Mouse (Mus musculus) heart, adult 2 months (tissue): ENCODE results near the gene Mfsd2a. TPM values are rescaled to one million over a fixed set of nuclear protein-coding genes. Genes with fewer than 3 reads are reported as not detected.

Source experiments
- DNase-seq, 2 experiments: peaks; one replicate each; pipeline ENCODE4 v3.0.0; 2021
- H3K27ac ChIP-seq: fragments of 200-600 bp; 2 replicates; pipeline ENCODE4 v1.8.1; 2022
- H3K27me3 ChIP-seq: fragments of 200-500 bp; 2 replicates; pipeline ENCODE4 v1.6.1; 2012; ENCODE audit warnings: mild to moderate bottlenecking, low read length, inconsistent platforms, mixed read lengths; ENCODE audit not compliant: control insufficient read depth, insufficient read depth
- H3K36me3 ChIP-seq: fragments of 200-500 bp; 2 replicates; pipeline ENCODE4 v1.6.1; 2012; ENCODE audit warnings: low read length, inconsistent platforms; ENCODE audit not compliant: control insufficient read depth, insufficient read depth
- H3K4me1 ChIP-seq: fragments of 200-500 bp; 2 replicates; pipeline ENCODE4 v1.6.1; 2011; ENCODE audit warnings: low read length; ENCODE audit not compliant: control insufficient read depth, insufficient read depth
- H3K4me3 ChIP-seq: fragments of 200-600 bp; 2 replicates; pipeline ENCODE4 v1.8.1; 2022
- H3K79me2 ChIP-seq: fragments of 200-500 bp; replicated peaks from 2 replicates; pipeline ENCODE4 v1.6.1; 2012; ENCODE audit warnings: mild to moderate bottlenecking, inconsistent platforms, low read length, moderate library complexity, mixed read lengths; ENCODE audit not compliant: control insufficient read depth, insufficient read depth
- H3K9ac ChIP-seq: fragments of 200-500 bp; 2 replicates; pipeline ENCODE4 v1.6.1; 2012; ENCODE audit warnings: low read depth, mild to moderate bottlenecking, control low read depth, inconsistent platforms, low read length, mixed read lengths
- CTCF ChIP-seq: fragments of 200-600 bp; IDR thresholded peaks from 2 replicates; pipeline ENCODE4 v1.8.1; 2022; ENCODE audit warnings: antibody characterized with exemption, mild to moderate bottlenecking, moderate library complexity
- EP300 ChIP-seq: fragments of 200-500 bp; IDR thresholded peaks from 2 replicates; pipeline ENCODE4 v1.6.1; 2011; ENCODE audit warnings: low read depth, low read length, control low read depth; ENCODE audit not compliant: insufficient read depth
- POLR2A ChIP-seq: fragments of 200-500 bp; IDR thresholded peaks from 2 replicates; pipeline ENCODE4 v1.6.1; 2011; ENCODE audit warnings: mild to moderate bottlenecking, low read depth, low read length, control low read depth; ENCODE audit not compliant: insufficient read depth
- WGBS: fragments of 180-500 bp; shearing (Covaris S2); methylation state at CpG from one replicate; pipeline ENCODE4 v1.1.7; 2018; 5-methylcytosine and 5-hydroxymethylcytosine counted together
- intact Hi-C: fragments of 180-260 bp; cut with DNase I; formaldehyde crosslinking; loops from one replicate; pipeline ENCODE4 v1.15.1; 2025
- polyA plus RNA-seq: library from polyadenylated mRNA; depleted of rRNA; stranded (reverse); fragments of >200 nt; gene quantifications from 2 replicates; pipeline ENCODE4 v1.2.3, GENCODE M21; 2012
- total RNA-seq, 2 experiments: library from RNA; stranded (reverse); gene quantifications; 2 replicates each; pipeline ENCODE4 v1.2.3; 2021

Mfsd2a gene
- total and polyA plus RNA-seq, 3 experiments: 0.12 to 0.39 (median 0.23) TPM

GRCm38 (mm10) chr4:122974976-122975520, 14.1 kb upstream of the Mfsd2a start:
- H3K36me3 ChIP-seq: no peaks in the 10 kb centered on the region
- no peaks in the 10 kb centered on the region for H3K79me2 ChIP-seq
- DNase-seq: no peak
- intact Hi-C loops: no loop called here
- H3K4me1 ChIP-seq: no peaks in the 10 kb centered on the region
- H3K4me3 ChIP-seq: no peak overlapping the region
- no peak overlapping the region for H3K27ac ChIP-seq
- no peak overlapping the region for H3K9ac ChIP-seq
- no peak for TF ChIP-seq POLR2A
- 76% methylated on average over 5 of the region's 5 CpGs for WGBS
- no peaks in the 10 kb centered on the region; the same call in 1 of the 2 replicates for H3K27me3 ChIP-seq

DNA sequence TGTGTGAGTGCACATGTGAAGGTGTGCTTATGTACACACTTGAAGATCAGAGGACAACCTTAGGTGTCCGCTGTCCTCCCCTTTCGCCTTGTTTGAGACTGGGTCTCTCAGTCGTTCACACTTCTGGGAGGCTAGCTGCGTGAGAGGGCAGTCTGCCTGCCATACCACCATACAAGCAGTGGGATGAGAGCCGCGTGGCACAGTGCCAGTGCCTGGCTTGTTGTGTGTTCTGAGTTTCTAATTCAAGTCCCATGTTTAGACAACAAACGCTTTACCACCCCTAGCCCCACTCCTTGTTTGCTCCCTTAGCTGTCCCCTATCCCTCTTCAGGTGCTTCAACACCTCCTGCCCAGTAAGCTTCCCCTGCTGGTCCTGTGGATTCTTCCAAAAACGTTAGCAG, 11.1 kb upstream of the Mfsd2a start:
- 59% methylated on average over 8 of the region's 8 CpGs for WGBS
- Histone ChIP-seq H3K27ac (no peak overlapping the region), H3K79me2 (no peaks in the 10 kb centered on the region), H3K4me3 (no peak overlapping the region), H3K27me3 (no peaks in the 10 kb centered on the region), H3K9ac (no peak overlapping the region), H3K4me1 (no peaks in the 10 kb centered on the region), H3K36me3 (no peaks in the 10 kb centered on the region)
- DNase-seq: no peak
- intact Hi-C loops: no loop called here
- no peak for TF ChIP-seq POLR2A

GRCm38 (mm10) chr4:122971646-122972045, 10.7 kb upstream of the Mfsd2a start:
- no peak for TF ChIP-seq EP300
- no peak for TF ChIP-seq POLR2A
- no peak for TF ChIP-seq CTCF
- WGBS: 73% methylated on average over 4 of the region's 4 CpGs
- Histone ChIP-seq H3K27me3 (no peaks in the 10 kb centered on the region), H3K36me3 (no peaks in the 10 kb centered on the region), H3K27ac (no peak overlapping the region), H3K4me3 (no peak overlapping the region), H3K9ac (no peak overlapping the region), H3K79me2 (no peaks in the 10 kb centered on the region), H3K4me1 (no peaks in the 10 kb centered on the region)
- intact Hi-C loops: no loop called here
- DNase-seq: no peak

DNA sequence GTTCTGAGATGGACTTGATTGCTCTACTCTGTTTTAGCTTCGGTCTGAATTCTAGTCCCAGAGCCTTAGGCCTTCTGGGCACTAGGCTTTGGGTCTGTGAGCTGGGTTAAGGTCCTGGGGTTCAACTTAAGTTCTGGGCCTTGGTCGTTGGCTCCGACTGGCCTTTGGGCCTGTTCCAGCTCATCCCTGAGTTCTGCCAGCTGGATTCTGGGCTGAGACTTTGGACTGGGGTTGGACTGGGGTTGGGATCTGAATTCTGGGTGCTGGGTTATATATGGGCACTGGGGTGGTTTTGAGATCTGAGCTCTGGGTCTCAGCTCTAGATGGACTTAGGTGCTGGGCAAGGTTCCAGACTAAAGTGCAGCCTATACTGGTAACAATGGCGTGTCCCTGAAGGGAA, 10.2 kb upstream of the Mfsd2a start:
- Histone ChIP-seq H3K36me3 (no peaks in the 10 kb centered on the region), H3K27me3 (no peaks in the 10 kb centered on the region), H3K9ac (no peak overlapping the region), H3K4me3 (no peak overlapping the region), H3K79me2 (no peaks in the 10 kb centered on the region), H3K27ac (no peak overlapping the region), H3K4me1 (no peaks in the 10 kb centered on the region)
- 78% methylated on average over 4 of the region's 4 CpGs for WGBS
- intact Hi-C loops: no loop called here
- TF ChIP-seq CTCF (no peak), POLR2A (no peak), EP300 (no peak)
- DNase-seq: no peak

DNA sequence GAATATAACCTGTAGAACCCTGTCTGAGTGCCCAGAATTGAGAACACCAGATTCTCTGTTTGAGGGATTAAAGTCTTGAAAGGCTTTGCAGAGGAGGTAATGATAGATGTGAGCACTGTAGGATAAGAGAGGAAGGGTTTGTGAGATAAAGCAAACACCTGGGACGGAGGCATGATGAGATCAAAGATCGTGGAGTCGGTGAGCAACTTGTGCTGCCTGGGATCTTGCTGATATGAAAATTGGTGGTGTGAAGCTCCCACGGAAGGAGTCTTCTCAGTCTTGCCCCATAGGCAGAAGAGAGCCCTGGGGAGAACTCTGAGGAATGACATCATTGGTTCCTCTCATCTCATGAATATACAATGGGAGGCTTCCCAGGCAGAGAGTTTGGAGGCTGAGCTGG, 7.1 kb upstream of the Mfsd2a start:
- Histone ChIP-seq H3K9ac (no peak overlapping the region), H3K27ac (no peak overlapping the region), H3K36me3 (no peaks in the 10 kb centered on the region), H3K27me3 (no peaks in the 10 kb centered on the region; the same call in 1 of the 2 replicates), H3K4me1 (no peaks in the 10 kb centered on the region), H3K4me3 (no peak overlapping the region), H3K79me2 (no peaks in the 10 kb centered on the region)
- WGBS: 47% methylated on average over 4 of the region's 4 CpGs
- no peak for DNase-seq
- TF ChIP-seq CTCF (no peak), POLR2A (no peak), EP300 (no peak)
- intact Hi-C loops: no loop called here

GRCm38 (mm10) chr4:122962751-122963150, 1.8 kb upstream of the Mfsd2a start:
- Histone ChIP-seq H3K4me1 (no peaks in the 10 kb centered on the region), H3K9ac (no peak overlapping the region), H3K79me2 (no peaks in the 10 kb centered on the region), H3K27me3 (peaks cover 4% of the 10 kb centered on the region; the same call in 1 of the 2 replicates), H3K27ac (no peak overlapping the region), H3K4me3 (no peak overlapping the region), H3K36me3 (no peaks in the 10 kb centered on the region)
- no peak for DNase-seq
- TF ChIP-seq EP300 (no peak), CTCF (no peak)
- intact Hi-C loops: no loop called here
- WGBS: 37% methylated on average over 8 of the region's 8 CpGs
